Mouse (Mus musculus) kidney, adult 2 months (tissue): ENCODE data around the gene Atxn3. TPM values are rescaled to one million over a fixed set of nuclear protein-coding genes. Genes with fewer than 3 reads are reported as not detected.
"Not testable (repeated sequence)": the region's sequence is repeated elsewhere in the genome, so short reads cannot be mapped to it uniquely, and the experiment has no call there.

Experiments
- DNase-seq: peaks from one replicate; pipeline ENCODE4 v3.0.0; 2021
- H3K27ac ChIP-seq: fragments of 200-500 bp; 2 replicates; pipeline ENCODE4 v1.5.1; 2012; ENCODE audit warnings: low read depth, low read length, control low read depth, inconsistent platforms; ENCODE audit not compliant: insufficient read depth
- H3K27me3 ChIP-seq: fragments of 200-500 bp; replicated peaks from 2 replicates; pipeline ENCODE4 v1.6.1; 2012; ENCODE audit warnings: mild to moderate bottlenecking, moderate library complexity, low read length, inconsistent platforms; ENCODE audit not compliant: control insufficient read depth, insufficient read depth
- H3K36me3 ChIP-seq: fragments of 200-500 bp; 2 replicates; pipeline ENCODE4 v1.6.1; 2012; ENCODE audit warnings: mild to moderate bottlenecking, moderate library complexity, low read length, inconsistent platforms; ENCODE audit not compliant: control insufficient read depth, insufficient read depth
- H3K4me1 ChIP-seq: fragments of 200-500 bp; 2 replicates; pipeline ENCODE4 v1.6.1; 2011; ENCODE audit warnings: low read length; ENCODE audit not compliant: control insufficient read depth, insufficient read depth
- H3K4me3 ChIP-seq: fragments of 200-500 bp; 2 replicates; pipeline ENCODE4 v1.5.1; 2011; ENCODE audit warnings: mild to moderate bottlenecking, low read depth, low read length, control low read depth; ENCODE audit not compliant: insufficient read depth
- CTCF ChIP-seq: fragments of 200-500 bp; conservative IDR thresholded peaks from 2 replicates; pipeline ENCODE4 v1.5.1; 2011; ENCODE audit warnings: low read depth, mild to moderate bottlenecking, control low read depth, low read length, moderate library complexity, mixed read lengths; ENCODE audit not compliant: insufficient read depth, insufficient read length
- POLR2A ChIP-seq: fragments of 200-500 bp; IDR thresholded peaks from one replicate; pipeline ENCODE4 v1.6.1; 2011; ENCODE audit warnings: low read depth, low read length, control low read depth
- WGBS: fragments of 180-500 bp; shearing (Covaris S2); methylation state at CpG from one replicate; pipeline ENCODE4 v1.1.7; 2018; 5-methylcytosine and 5-hydroxymethylcytosine counted together
- polyA plus RNA-seq: library from polyadenylated mRNA; depleted of rRNA; stranded (reverse); fragments of >200 nt; gene quantifications from 2 replicates; pipeline ENCODE4 v1.2.3, GENCODE M21; 2012

Atxn3 gene
- polyA plus RNA-seq, 1 experiment, result 5.5 TPM

DNA sequence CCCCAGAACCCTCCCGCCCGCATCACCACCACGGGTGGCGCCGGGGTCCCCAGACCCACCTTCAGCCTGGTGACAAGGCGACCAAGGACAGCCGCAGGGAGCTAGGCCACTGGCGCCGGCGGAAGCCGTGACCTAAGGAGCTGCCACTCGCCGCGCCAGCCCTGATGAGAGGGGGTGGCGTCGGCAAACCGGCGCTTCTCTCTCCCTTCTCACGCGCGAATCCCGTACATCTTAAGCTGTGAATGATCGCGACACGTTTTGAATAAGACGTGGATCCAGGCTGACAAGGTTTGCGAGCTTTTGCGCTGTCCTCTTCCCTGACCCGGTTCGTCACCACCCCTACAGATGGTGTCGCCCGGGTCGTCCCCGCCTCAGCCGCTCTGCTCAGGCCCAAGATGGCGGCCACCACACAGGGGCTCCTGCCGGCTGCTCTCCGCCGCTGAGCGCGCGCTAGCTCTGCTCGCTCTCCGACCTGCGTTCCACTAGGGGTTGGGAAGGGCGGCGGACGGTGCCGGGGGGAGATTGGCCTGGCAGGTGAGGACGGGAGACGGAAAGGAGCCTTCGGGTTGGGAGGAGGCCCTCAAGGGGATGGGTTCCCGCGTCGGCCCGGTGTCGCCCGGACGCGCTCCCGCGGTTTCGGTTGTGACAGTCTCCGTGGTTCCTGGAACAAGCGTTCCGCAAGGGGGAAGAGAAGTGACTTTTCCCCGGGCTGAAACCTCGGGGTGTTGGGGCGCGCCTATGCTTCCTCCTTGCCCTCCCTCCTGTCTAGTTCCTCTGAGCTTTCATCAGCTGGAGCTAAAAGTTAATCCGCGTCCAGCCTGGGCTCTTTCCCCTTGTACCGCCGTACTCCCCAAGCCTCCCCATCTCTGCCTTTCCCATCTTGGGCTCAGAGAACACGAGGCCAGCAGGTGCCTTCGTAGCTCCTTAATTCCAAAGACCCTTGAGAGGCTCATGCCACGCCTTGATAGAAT, 17.8 kb upstream of the Atxn3 start, which contains the start of gene Cpsf2:
TSS of gene Cpsf2 (plus strand) at position 388 of the 971 bp plus-strand sequence.
- Histone ChIP-seq H3K27ac (peak within 1 kb of the TSS; percentile 100), H3K27me3 (no peaks in the 10 kb centered on the region), H3K4me1 (peaks cover 11% of the 10 kb centered on the region), H3K36me3 (no peaks in the 10 kb centered on the region), H3K4me3 (peak within 1 kb of the TSS; percentile 98)
- WGBS, result under 1% methylated on average over 77 of the region's 77 CpGs
- peak; percentile 89 for DNase-seq
- TF ChIP-seq POLR2A (no peak), CTCF (no peak)

DNA sequence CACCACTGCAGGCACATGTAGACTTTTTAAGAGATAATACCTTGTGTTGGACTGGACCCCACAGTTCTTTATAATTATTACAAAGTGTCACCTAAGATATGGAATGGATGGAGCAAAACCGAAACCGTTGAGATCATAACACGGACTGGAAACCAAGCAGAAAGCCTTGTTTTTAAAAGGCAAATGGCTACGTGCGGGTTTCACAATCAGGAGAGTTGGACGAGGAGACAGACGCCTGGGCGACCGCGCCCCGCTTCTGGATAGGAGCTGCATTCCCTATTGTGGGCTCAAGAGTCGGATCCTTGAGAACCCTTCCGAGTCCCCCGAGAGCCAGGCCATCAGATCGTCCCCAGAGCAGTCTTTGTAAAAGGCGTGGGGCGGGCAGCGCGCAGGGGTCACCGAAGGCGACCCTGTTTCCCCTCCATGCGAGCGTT, 17.1 kb upstream of the Atxn3 start:
- Histone ChIP-seq H3K4me1 (peaks cover 11% of the 10 kb centered on the region), H3K4me3 (peak overlapping the region; percentile 98), H3K27me3 (no peaks in the 10 kb centered on the region), H3K27ac (peak overlapping the region; percentile 100), H3K36me3 (no peaks in the 10 kb centered on the region)
- TF ChIP-seq POLR2A (no peak), CTCF (no peak)
- DNase-seq, result no peak
- under 1% methylated on average over 23 of the region's 23 CpGs for WGBS

DNA sequence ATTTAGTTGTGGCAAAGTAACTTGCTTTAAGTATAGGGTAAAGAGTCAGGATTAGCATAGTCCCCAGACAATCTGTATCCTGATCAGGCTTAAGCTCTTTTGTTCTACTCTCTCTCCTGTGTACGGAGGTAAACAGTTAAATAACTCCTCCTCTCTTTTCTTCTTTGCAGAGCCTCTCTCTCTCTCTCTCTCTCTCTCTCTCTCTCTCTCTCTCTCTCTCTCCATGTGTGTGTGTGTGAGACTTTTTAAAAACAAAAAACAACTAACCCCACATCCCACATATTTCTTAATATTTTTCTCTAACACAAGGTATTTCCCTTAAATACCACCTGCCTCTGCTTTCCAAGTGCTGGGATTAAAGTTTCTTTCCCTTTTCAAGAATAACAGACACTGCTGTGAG, 16.5 kb upstream of the Atxn3 start:
- H3K27ac ChIP-seq, result no peak overlapping the region
- H3K4me1 ChIP-seq, result peaks cover 11% of the 10 kb centered on the region

DNA sequence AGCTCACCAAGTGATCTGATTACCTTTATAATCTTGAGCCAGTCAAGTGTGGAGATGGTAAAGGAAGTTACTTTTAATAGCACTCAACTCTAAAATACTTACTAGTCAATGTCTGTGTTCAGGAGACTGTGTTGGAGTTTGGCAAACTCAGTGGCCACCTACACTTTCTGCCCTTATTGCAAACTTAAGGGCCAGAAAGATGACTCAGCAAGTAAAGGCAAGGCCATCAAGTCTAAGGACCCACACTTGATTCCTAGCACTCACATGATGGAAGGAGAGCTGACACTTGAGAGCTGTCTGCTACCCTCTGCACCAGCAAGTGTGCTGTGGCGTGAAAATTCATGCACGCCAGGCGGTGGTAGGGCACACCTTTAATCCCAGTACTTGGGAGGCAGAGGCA, 14.2 kb upstream of the Atxn3 start:
- Histone ChIP-seq H3K4me1 (peaks cover 10% of the 10 kb centered on the region), H3K4me3 (no peak overlapping the region), H3K27me3 (no peaks in the 10 kb centered on the region), H3K36me3 (peaks cover 3% of the 10 kb centered on the region; the same call in 1 of the 2 replicates), H3K27ac (no peak overlapping the region)
- no peak for TF ChIP-seq POLR2A
- TF ChIP-seq CTCF, result no peak
- no peak for DNase-seq
- 97% methylated on average over 3 of the region's 3 CpGs for WGBS

More for the DNA sequence above, 16.5 kb upstream of the Atxn3 start:
- no peak for DNase-seq
- 3% methylated on average over 1 of the region's 1 CpGs for WGBS
- H3K4me3 ChIP-seq, result no peak overlapping the region
- no peak for TF ChIP-seq CTCF
- no peak for TF ChIP-seq POLR2A
- H3K27me3 ChIP-seq, result no peaks in the 10 kb centered on the region
- no peaks in the 10 kb centered on the region for H3K36me3 ChIP-seq

DNA sequence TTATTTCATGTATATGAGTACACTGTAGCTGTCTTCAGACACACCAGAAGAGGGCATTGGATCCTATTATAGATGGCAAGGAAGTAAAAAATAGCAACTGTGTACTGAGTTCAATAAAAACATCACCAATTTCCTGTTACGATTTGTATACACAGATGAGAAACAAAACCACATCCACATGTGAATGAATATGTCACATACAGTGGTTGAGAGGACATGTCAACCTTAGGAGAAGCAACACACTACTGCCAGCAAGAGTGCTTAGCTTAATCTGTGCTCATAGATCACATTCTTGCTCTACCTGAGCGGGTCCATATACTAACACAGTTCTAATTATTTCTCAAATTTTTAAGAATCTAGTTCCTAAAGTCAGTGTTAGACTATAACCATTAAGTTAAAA, 13.3 kb upstream of the Atxn3 start:
- Histone ChIP-seq H3K4me1 (peaks cover 3% of the 10 kb centered on the region; the same call in 1 of the 2 replicates), H3K36me3 (peaks cover 3% of the 10 kb centered on the region; the same call in 1 of the 2 replicates), H3K4me3 (no peak overlapping the region), H3K27me3 (no peaks in the 10 kb centered on the region), H3K27ac (no peak overlapping the region)
- no peak for TF ChIP-seq CTCF
- no peak for TF ChIP-seq POLR2A
- DNase-seq, result no peak
- 79% methylated on average over 2 of the region's 2 CpGs for WGBS

DNA sequence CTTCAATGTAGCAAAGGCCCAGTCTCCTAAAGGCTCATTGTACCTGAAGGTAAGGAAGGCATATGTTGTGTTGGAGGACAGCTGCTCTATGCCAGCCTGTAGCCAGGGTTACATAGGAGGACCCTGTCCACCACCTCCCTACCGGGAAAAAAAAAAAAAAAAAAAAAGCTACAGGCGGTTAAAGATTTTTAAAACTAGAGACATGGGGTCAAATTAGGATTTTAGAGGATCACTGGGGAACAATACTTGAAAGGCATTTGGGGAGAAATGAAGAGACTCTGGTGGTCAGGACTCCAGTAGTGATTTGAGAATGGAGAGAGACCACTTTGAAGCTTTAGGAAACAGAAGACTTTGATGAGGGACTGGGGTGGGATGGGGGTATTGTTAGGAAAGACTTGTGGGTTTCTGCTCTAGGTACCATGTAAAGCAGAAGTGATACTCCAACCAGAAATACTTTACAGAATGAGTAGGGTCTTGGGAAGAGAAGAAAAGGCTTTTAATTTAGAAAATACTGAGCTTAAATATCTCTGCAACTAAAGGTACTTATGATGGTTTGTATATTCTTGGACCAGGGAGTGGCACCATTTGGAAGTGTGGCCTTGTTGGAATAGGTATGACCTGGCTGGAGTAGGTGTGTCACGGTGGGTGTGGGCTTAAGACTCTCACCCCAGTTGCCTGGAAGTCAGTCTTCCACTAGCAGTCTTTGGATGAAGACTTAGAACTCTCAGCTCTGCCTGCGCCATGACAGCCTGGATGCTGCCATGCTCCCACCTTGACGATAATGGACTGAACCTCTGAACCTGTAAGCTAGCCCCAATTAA, 1.1 kb upstream of the Atxn3 start:
- not testable (repeated sequence) for DNase-seq, H3K27me3 ChIP-seq, H3K4me3 ChIP-seq, H3K27ac ChIP-seq, H3K4me1 ChIP-seq, H3K36me3 ChIP-seq
- WGBS, result 89% methylated on average over 5 of the region's 5 CpGs

DNA sequence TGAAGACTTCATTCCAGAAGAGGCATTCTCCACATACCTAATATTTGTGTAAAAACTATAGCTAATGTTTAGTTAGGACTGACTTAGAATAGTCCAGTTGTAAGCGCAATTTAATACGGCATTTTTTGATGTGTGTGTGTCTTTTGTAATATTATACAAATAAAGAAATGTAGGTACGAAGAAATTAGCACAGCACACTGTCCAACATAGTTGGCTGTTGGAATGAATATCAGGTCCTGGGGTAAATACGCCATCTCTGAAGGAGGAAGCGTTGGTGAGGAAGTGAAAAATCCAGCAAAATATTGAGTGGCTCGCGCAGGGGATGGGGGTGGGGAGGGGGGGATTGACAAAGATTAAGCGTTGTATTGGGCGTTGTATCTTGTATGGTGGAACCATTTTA, 510 bp upstream of the Atxn3 start:
- no peak for DNase-seq
- Histone ChIP-seq H3K27ac (no peak overlapping the region), H3K4me1 (0 out of 2 replicates have a peak, but pooled peaks cover 3% of the 10 kb centered on the region), H3K36me3 (no peaks in the 10 kb centered on the region), H3K4me3 (no peak overlapping the region), H3K27me3 (no peaks in the 10 kb centered on the region)
- 45% methylated on average over 9 of the region's 9 CpGs for WGBS
- TF ChIP-seq POLR2A (no peak), CTCF (no peak)
